Mouse (Mus musculus) small intestine, adult 2 months (tissue): ENCODE data around the gene 4933407L21Rik.

ENCODE experiments used
- CTCF ChIP-seq: fragments of 200-500 bp; IDR thresholded peaks from 2 replicates; pipeline ENCODE4 v1.5.1; 2012; ENCODE audit warnings: low read depth, mild to moderate bottlenecking, control low read depth, inconsistent platforms, low read length, moderate library complexity, mixed read lengths; ENCODE audit not compliant: insufficient replicate concordance, insufficient read length; ENCODE audit errors: extremely low read depth
- POLR2A ChIP-seq: fragments of 200-500 bp; IDR thresholded peaks from 2 replicates; pipeline ENCODE4 v1.6.1; 2012; ENCODE audit warnings: low read depth, mild to moderate bottlenecking, control low read depth, inconsistent platforms, low read length, moderate library complexity

- no peak for TF ChIP-seq POLR2A
- no peak for TF ChIP-seq CTCF
These were observed 31.6 kb downstream of the 4933407L21Rik start for GRCm38 (mm10) chr1:85959889-85960276.
